Mouse (Mus musculus) urinary bladder, adult 2 months (tissue): ENCODE data around the gene Itga4. TPM values are rescaled to one million over a fixed set of nuclear protein-coding genes. Genes with fewer than 3 reads are reported as not detected.

Experiments used
- polyA plus RNA-seq: library from polyadenylated mRNA; depleted of rRNA; stranded (reverse); fragments of >200 nt; gene quantifications from 2 replicates; pipeline ENCODE4 v1.2.3, GENCODE M21; 2012; rRNA removed

The Itga4 gene
- polyA plus RNA-seq, 1 experiment: 4.6 TPM

Other genes with a start within 250 kb of the Itga4 start
- not detected in 2 replicates for gene Neurod1, start 201.3 kb downstream of the Itga4 start, polyA plus RNA-seq
- 0.40 and 0.91 TPM in 2 replicates for gene Cerkl, start 201.4 kb downstream of the Itga4 start, polyA plus RNA-seq